Mouse (Mus musculus) adrenal gland, adult 18-20 months (tissue): Measurements from ENCODE around the gene Kctd8. TPM values are rescaled to one million over a fixed set of nuclear protein-coding genes. Genes with fewer than 3 reads are reported as not detected.
"Not testable (repeated sequence)": the region's sequence is repeated elsewhere in the genome, so short reads cannot be mapped to it uniquely, and the experiment has no call there.

Experiments used
- DNase-seq, 2 experiments: peaks; one replicate each; pipeline ENCODE4 v3.0.0; 2021 to 2022; ENCODE audit warnings: low spot score in 2 of 2
- long read RNA-seq, 2 experiments: library from polyadenylated mRNA; stranded (forward); transcript quantifications; one replicate each; pipeline ENCODE4 v2.0.0; 2021
- total RNA-seq, 2 experiments: library from RNA; stranded (reverse); gene quantifications; 1 replicate in 1 of 2; 2 replicates in 1 of 2; pipeline ENCODE4 v1.2.3; 2021

Kctd8 gene
- under 1 TPM; 0.38 to 0.43 TPM for total RNA-seq
- long read RNA-seq, experiment 1 = 0 reads
- long read RNA-seq, experiment 2 = 0 reads

GRCm38 (mm10) chr5:69340919-69341801 is at the start of gene Kctd8:
TSS of gene Kctd8 (minus strand) at chr5:69341679.
- peak; percentile 30 to 53 for DNase-seq

- DNase-seq = no peak
These were observed 37.6 kb upstream of the Kctd8 start for GRCm38 (mm10) chr5:69379072-69379471.

DNA sequence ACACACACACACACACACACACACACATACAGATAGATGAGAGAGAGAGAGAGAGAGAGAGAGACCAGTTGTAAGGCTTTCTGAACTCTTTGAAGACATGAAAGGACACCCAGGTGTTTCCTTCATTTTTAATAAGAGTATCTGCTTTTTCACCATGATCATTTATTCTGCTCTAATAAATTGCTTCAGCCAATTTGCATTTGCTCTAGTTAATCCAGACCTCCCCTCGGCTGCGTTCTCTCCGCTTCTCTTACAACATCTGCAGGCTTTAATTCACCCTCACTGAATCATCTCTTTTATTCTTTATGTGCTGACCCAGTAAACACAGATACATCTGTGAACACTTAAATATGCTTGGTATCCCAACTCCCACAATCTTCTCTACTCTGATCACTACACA is 9.1 kb upstream of the Kctd8 start:
- no peak for DNase-seq

DNA sequence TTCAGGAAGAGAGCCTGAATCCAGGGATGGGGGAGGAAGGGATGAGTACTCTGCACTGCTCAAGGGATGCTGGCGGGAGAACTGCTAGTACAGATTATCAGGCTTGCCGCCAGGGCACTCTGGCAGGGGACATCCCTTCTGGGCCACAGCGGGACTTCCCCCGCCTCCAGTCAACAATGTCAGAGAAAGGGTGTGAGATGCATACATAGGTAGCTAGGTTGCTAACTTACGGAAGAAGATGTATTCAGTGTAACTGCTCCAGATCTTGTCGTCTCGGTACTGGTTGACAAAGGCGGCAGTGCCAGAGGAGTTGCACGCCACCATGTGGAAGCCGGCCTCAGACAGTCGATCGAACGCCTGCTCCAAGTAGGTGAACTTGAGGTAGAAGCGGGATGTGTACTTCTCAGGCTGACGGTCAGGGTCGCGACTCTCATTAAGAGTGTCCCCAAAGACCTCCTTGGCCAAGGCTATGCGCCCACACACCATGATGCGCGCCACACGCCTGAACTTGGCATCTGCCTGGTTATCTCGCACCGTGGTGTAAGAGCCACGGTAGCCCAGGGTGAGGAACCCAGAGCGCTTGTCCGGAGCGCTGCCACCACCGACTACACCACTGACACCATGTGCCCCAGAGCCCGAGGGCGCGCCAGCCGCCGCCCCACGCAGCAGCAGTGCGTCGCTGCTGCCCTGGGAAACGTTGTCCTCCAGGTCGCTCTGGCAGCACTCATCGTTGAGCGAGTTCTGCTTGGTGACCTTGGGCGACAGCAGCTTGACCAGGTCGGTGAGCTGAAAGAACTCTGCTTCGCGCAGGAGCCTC is 1.2 kb downstream of the Kctd8 start:
- peak; percentile 23 to 40 for DNase-seq

GRCm38 (mm10) chr5:69339623-69339970 is 1.9 kb downstream of the Kctd8 start:
- no peak for DNase-seq

GRCm38 (mm10) chr5:69338916-69339622 is 2.4 kb downstream of the Kctd8 start:
- DNase-seq = no peak

- DNase-seq = no peak
These were observed 13.9 kb downstream of the Kctd8 start for GRCm38 (mm10) chr5:69327561-69327960.

DNA sequence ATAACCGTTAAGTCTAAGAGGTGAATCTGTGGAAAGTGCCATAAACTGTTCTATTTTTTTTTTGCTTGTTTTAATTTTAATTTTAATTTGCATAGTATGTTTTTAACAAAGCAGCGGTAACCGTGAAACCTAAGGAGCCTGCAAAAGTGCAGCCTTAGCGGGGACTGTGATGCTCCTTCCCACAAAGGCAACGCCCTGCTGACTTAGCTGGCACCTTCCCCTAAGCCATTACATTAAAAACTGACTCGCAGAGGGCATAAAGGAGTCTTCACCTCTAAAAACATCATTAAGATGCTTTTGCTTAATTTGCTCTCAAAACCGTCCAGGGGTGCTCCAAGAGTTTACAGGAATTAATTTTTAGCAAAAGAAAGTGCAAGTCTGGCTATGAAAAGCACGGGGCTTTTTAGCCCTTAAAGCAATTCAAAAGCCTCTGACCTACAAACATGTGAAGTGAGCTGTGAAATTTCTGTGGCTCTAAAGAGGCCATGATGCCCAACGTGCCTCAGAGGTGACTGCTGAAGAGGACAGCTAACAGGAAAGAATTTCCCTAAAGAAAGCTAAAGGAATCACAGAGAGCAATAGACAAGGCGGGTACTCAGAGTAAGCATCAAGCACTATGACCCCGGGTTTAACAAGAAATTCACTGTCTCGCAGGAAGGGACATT is 16.8 kb downstream of the Kctd8 start:
- DNase-seq = no peak

DNA sequence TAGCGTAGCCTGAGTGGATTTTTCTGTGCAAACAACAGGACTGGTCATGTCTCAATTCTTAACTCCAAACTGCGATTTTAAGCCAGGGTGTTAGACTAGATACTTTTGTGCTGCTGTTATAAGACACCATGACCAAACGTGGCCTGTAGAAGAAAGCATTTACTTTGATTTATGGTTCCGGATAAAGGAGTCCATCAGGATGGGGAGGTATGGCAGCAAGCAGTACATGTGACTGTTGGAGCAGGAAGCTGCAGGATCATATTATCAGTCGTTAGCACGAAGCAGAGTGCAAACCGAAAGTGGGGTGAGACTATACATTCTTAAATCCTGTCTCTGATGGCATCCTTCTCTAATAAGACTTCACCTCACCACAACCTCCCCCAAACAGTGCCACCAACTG is 28.9 kb downstream of the Kctd8 start:
- DNase-seq = no peak

DNA sequence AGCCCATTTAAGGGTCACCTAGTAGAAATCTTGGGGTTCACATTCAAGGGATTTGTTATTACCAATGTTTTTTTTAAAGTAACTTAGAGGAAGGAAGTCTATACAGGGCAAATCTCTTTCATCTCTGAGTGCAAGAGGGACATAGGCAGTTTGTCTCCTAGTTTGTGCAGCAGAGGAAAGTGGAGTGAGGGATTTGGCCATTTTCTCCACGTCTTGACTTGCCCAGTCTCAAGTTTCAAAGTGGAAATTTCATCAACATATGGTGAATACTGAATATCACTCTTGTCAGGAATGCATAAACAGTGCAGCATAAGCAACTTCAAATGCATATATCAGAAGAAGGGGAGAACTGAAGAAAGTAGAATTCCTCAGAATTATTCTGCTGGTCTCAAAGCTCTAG is 39.8 kb downstream of the Kctd8 start:
- DNase-seq = no peak

DNA sequence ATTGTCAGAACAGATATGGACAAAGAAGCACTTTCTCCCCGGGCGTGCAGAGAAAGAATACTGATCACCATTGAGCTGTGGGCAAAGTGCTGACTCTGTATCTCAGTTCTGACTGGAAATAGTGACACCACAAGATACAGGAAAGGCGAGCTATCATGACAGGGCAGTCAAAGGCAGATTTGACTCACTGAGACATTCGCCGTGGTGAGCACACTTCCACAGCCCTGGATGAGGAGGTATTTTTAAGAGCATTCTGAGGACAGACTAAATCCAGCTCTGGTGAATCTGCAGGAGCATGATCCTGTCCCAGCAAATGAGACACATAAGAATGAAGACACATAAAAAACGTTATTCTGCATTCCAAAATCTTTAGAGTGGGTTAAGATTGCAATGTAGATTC is 49.1 kb downstream of the Kctd8 start:
- no peak for DNase-seq

DNA sequence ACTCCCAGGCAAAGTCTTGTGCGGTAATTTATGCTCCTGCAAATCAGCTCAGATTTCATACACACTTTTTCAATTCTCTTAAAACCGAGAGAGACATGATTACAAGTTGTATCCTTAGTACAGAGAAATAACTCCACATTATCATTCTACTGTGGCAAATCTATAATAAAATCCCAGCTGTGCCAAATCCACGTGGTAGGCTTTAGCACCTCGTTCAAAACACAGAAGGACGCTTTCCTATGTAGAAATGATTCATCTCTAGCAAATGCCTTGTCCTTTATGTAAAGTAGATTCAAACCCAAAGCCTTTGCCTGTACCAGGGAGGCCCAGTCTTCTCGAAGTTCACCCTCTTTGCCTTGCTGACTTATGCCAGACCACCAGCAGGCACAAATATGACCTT is 57.1 kb downstream of the Kctd8 start:
- no peak for DNase-seq

- no peak for DNase-seq
These were observed 89.1 kb downstream of the Kctd8 start for GRCm38 (mm10) chr5:69252366-69252765.

GRCm38 (mm10) chr5:69241931-69242330 is 99.5 kb downstream of the Kctd8 start:
- no peak for DNase-seq

DNA sequence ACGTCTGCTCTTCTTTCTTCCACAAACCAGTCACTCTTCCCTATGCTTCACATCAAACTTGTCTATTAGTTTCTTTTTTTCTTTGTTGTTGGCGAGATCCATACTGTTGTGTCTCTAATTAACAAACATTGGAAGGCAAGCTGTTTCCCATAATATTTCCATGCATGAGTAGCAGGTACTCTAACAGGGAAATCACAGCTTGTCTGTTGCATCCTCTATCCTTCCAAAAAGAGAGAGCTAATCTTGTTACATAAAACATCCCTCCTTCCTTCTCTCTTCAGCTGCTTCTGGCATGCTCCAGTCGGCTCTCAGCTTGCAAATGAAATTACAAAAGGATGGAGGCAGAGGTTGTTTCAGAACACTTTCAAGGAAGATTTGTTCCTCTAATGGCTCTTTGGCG is 107.9 kb downstream of the Kctd8 start:
- no peak for DNase-seq

GRCm38 (mm10) chr5:69231649-69232048 is 109.8 kb downstream of the Kctd8 start:
- DNase-seq = not testable (repeated sequence)

GRCm38 (mm10) chr5:69227147-69227546 is 114.3 kb downstream of the Kctd8 start:
- DNase-seq = no peak

GRCm38 (mm10) chr5:69222608-69223007 is 118.9 kb downstream of the Kctd8 start:
- DNase-seq = no peak

DNA sequence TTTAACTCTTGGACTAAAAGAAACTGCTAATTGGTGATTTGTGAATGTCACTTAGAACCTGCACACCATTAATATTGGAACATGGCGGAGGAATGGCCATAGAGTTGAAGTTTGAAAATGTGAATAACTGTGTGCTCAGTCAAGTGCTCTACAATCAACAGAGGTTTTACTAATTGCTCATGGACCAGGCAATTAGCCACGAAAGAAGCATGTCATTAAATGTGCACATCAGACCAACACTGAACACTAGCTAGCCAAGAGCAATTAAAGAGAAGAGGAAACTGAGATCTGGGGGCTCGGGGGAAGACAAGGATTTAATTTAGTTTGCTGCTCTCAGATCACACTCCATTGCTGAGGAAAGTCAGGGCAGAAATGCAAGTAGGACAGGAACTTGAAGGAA is 126.3 kb downstream of the Kctd8 start:
- no peak for DNase-seq

DNA sequence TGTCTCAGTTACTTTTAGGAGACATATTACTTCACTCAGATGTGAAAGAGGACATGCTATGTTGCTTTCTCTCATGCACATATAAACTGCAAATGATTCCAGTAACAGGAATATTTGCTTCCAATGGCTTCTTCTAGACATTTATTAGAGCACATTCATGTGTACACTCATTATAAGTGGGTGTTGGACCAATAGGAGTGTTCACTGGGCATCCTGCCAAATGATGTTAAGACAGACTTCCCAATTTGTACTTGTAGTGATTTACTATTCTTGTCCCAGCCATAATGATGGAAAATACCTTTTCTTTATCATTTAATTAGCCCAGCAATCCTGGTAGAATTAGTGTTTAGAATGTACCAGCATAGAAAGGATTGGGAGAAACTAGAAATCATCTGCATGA is 132.1 kb downstream of the Kctd8 start:
- DNase-seq = no peak

- DNase-seq = no peak
These were observed 133.8 kb downstream of the Kctd8 start for GRCm38 (mm10) chr5:69207713-69208112.
